8 mouse cellular contexts compared by ENCODE assay signal in the genomic region with DNA sequence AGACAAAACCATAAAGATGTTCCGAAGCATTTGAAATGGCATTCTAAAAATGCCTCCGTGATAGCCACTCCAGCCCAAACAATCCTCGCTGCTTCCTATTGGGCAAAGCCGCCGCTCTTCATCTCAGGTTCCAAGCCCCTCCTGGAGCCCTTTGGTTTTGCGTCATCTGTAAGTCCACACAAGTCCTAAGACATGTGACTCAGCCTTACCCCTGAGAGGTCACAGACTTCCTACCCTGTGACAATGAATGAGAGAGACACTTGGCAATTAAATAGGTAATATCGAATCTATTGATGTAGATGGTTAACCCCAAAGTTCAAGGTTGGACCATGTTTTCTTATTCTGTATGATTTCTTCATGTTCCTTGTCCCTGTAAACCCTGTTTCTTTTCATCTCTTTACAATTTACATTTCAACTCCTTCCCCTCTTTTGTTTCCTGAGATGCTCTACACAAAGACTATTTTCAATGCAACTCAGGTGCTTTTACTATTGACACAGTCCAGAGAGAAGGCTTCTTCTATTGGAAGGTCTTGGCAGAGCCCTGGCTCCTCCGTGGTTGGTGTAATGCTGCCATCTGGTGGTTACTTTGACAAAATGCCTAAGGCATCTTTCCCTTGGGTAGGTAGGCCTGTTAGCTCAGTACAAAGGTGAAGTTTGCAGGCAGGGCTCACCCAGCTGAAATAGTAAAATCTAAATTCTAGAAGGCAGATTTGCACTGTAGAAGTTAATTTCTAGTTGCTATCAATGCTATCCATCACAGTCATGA.
A peak's percentile ranks its signal among the peaks of the same experiment; 100 is the strongest.
DNase-seq lines count a peak whose midpoint lies in the region; ATAC-seq and TF ChIP-seq lines count a peak whose summit lies in the region.

No protein-coding gene starts in this region.

- H3K27me3 ChIP-seq in cerebellum, adult 2 months (ENCODE audit: control insufficient read depth, insufficient read depth, low read length) = no peaks in the 10 kb centered on the region
- no peaks in the 10 kb centered on the region for H3K27me3 ChIP-seq in intestine, embryonic 16.5 days (replicated peaks; ENCODE audit: control insufficient read depth, insufficient read depth, low read length)
- H3K27me3 ChIP-seq in midbrain, embryonic 12.5 days = no peaks in the 10 kb centered on the region
- H3K27me3 ChIP-seq in stomach, postnatal 0 days (ENCODE audit: control insufficient read depth, insufficient read depth, low read length) = no peaks in the 10 kb centered on the region

- TF ChIP-seq EP300 in stomach, postnatal 0 days (optimal IDR thresholded peaks at IDR 0.05) = no peak

- intact Hi-C loops in left cerebral cortex, postnatal 10 days (cut with DNase I) = loop anchor here (1.0 to 5.0 kb wide), 2 partner anchors 233 to 431 kb away; no protein-coding TSS in a partner anchor

- peak; percentile 98 for ATAC-seq in frontal cortex, adult (ENCODE audit: low TSS enrichment)
- ATAC-seq in intestine, embryonic 16.5 days = peak; percentile 76
- ATAC-seq in midbrain, embryonic 12.5 days (ENCODE audit: low FRiP score, low read depth) = peak; percentile 78
- peak; percentile 73; the same call in 1 of the 2 replicates for ATAC-seq in stomach, postnatal 0 days (ENCODE audit: low FRiP score, low TSS enrichment)

- TF ChIP-seq CTCF in cerebellum, adult 2 months (IDR thresholded peaks at IDR 0.05; ENCODE audit: borderline replicate concordance, insufficient read depth, low read depth, low read length) = peak; percentile 89
- peak; percentile 95 for TF ChIP-seq CTCF in stomach, postnatal 0 days (IDR thresholded peaks at IDR 0.05; ENCODE audit: low read depth)

- H3K9ac ChIP-seq in intestine, embryonic 16.5 days (ENCODE audit: low read depth, low read length) = no peak overlapping the region
- no peak overlapping the region for H3K9ac ChIP-seq in midbrain, embryonic 12.5 days (replicated peaks)
- H3K9ac ChIP-seq in stomach, postnatal 0 days (ENCODE audit: low read length) = no peak overlapping the region

- H3K36me3 ChIP-seq in intestine, embryonic 16.5 days (ENCODE audit: control insufficient read depth, insufficient read depth, low read length) = no peaks in the 10 kb centered on the region
- H3K36me3 ChIP-seq in midbrain, embryonic 12.5 days = no peaks in the 10 kb centered on the region
- H3K36me3 ChIP-seq in stomach, postnatal 0 days (ENCODE audit: control insufficient read depth, insufficient read depth, low read length) = no peaks in the 10 kb centered on the region

- H3K4me1 ChIP-seq in cerebellum, adult 2 months (ENCODE audit: control insufficient read depth, insufficient read depth, low read length) = no peaks in the 10 kb centered on the region
- no peaks in the 10 kb centered on the region for H3K4me1 ChIP-seq in intestine, embryonic 16.5 days (ENCODE audit: control insufficient read depth, insufficient read depth, low read length)
- H3K4me1 ChIP-seq in midbrain, embryonic 12.5 days = no peaks in the 10 kb centered on the region
- H3K4me1 ChIP-seq in stomach, postnatal 0 days (replicated peaks; ENCODE audit: control insufficient read depth, insufficient read depth) = no peaks in the 10 kb centered on the region

- H3K4me3 ChIP-seq in cerebellum, adult 2 months (replicated peaks; ENCODE audit: insufficient read depth, low read depth, low read length) = no peak overlapping the region
- H3K4me3 ChIP-seq in intestine, embryonic 16.5 days (ENCODE audit: low read length) = no peak overlapping the region
- no peak overlapping the region for H3K4me3 ChIP-seq in midbrain, embryonic 12.5 days
- H3K4me3 ChIP-seq in stomach, postnatal 0 days (ENCODE audit: low read depth, low read length) = no peak overlapping the region

- H3K4me2 ChIP-seq in intestine, embryonic 16.5 days (ENCODE audit: low read depth, low read length) = no peak overlapping the region
- H3K4me2 ChIP-seq in midbrain, embryonic 12.5 days (replicated peaks) = no peak overlapping the region
- H3K4me2 ChIP-seq in stomach, postnatal 0 days (replicated peaks; ENCODE audit: low read depth) = no peak overlapping the region

- no peak overlapping the region for H3K27ac ChIP-seq in cerebellum, adult 2 months (ENCODE audit: insufficient read depth, low read length)
- H3K27ac ChIP-seq in intestine, embryonic 16.5 days (ENCODE audit: low read length) = no peak overlapping the region
- H3K27ac ChIP-seq in midbrain, embryonic 12.5 days (replicated peaks) = no peak overlapping the region
- no peak overlapping the region for H3K27ac ChIP-seq in stomach, postnatal 0 days (replicated peaks)

- WGBS in cerebellum, adult 2 months = 71% methylated on average over 8 of the region's 8 CpGs
- WGBS in intestine, embryonic 16.5 days = 71% methylated on average over 8 of the region's 8 CpGs
- 72% methylated on average over 8 of the region's 8 CpGs for WGBS in midbrain, embryonic 12.5 days
- 65% methylated on average over 8 of the region's 8 CpGs for WGBS in stomach, postnatal 0 days

- peak; percentile 4 for DNase-seq in ovary, postnatal 10 days (ENCODE audit: low spot score)
- DNase-seq in ovary, adult 18-20 months (ENCODE audit: low spot score) = no peak
- peak; percentile 60 to 66 for DNase-seq in cerebellum, adult 2 months
- peak; percentile 58 to 63 for DNase-seq in left cerebral cortex, postnatal 10 days (ENCODE audit: extremely low spot score in 1 of 2, low spot score in 2 of 2)
- DNase-seq in stomach, postnatal 0 days (ENCODE audit: low spot score) = peak; percentile 50

- H3K9me3 ChIP-seq in intestine, embryonic 16.5 days (ENCODE audit: control insufficient read depth, low read length) = no peaks in the 10 kb centered on the region
- H3K9me3 ChIP-seq in midbrain, embryonic 12.5 days = no peaks in the 10 kb centered on the region
- no peaks in the 10 kb centered on the region for H3K9me3 ChIP-seq in stomach, postnatal 0 days (ENCODE audit: control insufficient read depth, low read length)

- TF ChIP-seq POLR2A in cerebellum, adult 2 months (IDR thresholded peaks at IDR 0.05; ENCODE audit: borderline replicate concordance, insufficient read depth, low read length) = no peak
